Comparison of ENCODE assay signal across 22 mouse cellular contexts in genomic region chr11:98688009-98688408, GRCm38 (mm10). TPM values are rescaled to one million over a fixed set of nuclear protein-coding genes. Genes with fewer than 3 reads are reported as not detected.
"Had no signal": no experiment of that assay in that cellular context is flagged by ENCODE, and none has a peak within 500 bp of the region (broad histone marks: within the 10 kb centered on the region; RNA-seq: fewer than 3 reads in every experiment).

No protein-coding gene starts in this region.

- H3K4me3 ChIP-seq: left cerebral cortex, adult 2 months; megakaryocyte, embryonic 14.5 days; midbrain, embryonic 12.5 days; neural tube, embryonic 13.5 days had no signal

- H3K9ac ChIP-seq: lung, embryonic 14.5 days; midbrain, embryonic 12.5 days; neural tube, embryonic 13.5 days had no signal

- H3K27ac ChIP-seq: left cerebral cortex, adult 2 months; midbrain, embryonic 12.5 days; neural tube, embryonic 13.5 days had no signal

- H3K27me3 ChIP-seq: megakaryocyte, embryonic 14.5 days; midbrain, embryonic 12.5 days; neural tube, embryonic 13.5 days had no signal

- ATAC-seq: hindbrain, embryonic 16.5 days; inflammation-experienced regulatory T-cells, adult 6 months; midbrain, embryonic 16.5 days had no signal

- H3K4me2 ChIP-seq: lung, embryonic 14.5 days; midbrain, embryonic 12.5 days; neural tube, embryonic 13.5 days had no signal

- H3K9me3 ChIP-seq: megakaryocyte, embryonic 14.5 days; midbrain, embryonic 12.5 days; neural tube, embryonic 13.5 days had no signal

- DNase-seq: kidney, adult 9 months; lung, embryonic 14.5 days; lung, postnatal 10 days; lung, postnatal 4 days; retina, postnatal 1 day; right cerebral cortex, postnatal 4 days; spleen, adult 18-20 months; thymus, adult 18-20 months; thymus, postnatal 14 days had no signal

RNA-seq across cellular contexts. Expression of gene Csf3, which starts 13.1 kb away (rescaled TPM):
- total RNA-seq: layer of hippocampus, postnatal 25 days; left cerebral cortex, adult 2 months; left cerebral cortex, postnatal 14 days; liver, adult 2 months had no signal
- polyA plus RNA-seq: hindbrain, embryonic 16.5 days; inflammation-experienced regulatory T-cells, adult 6 months; liver, embryonic 16.5 days; lung, embryonic 14.5 days; midbrain, embryonic 12.5 days; midbrain, embryonic 16.5 days; neural tube, embryonic 13.5 days had no signal

RNA-seq across cellular contexts. Expression of gene Gsdma, which starts 23.9 kb away (rescaled TPM):
- total RNA-seq: layer of hippocampus, postnatal 25 days; left cerebral cortex, adult 2 months; left cerebral cortex, postnatal 14 days; liver, adult 2 months had no signal
- polyA plus RNA-seq: inflammation-experienced regulatory T-cells, adult 6 months; liver, adult 2 months; lung, embryonic 14.5 days; midbrain, embryonic 12.5 days; midbrain, embryonic 16.5 days; neural tube, embryonic 13.5 days had no signal

RNA-seq across cellular contexts. Expression of gene Gsdma2, which starts 41.5 kb away (rescaled TPM):
- total RNA-seq: left cerebral cortex, adult 2 months; left cerebral cortex, postnatal 14 days; liver, adult 2 months had no signal
- polyA plus RNA-seq: hindbrain, embryonic 16.5 days; inflammation-experienced regulatory T-cells, adult 6 months; limb, embryonic 11.5 days; liver, adult 2 months; liver, embryonic 16.5 days; lung, embryonic 14.5 days; midbrain, embryonic 12.5 days; midbrain, embryonic 16.5 days; urinary bladder, adult 2 months had no signal
